Mouse (Mus musculus): ENCODE results near the gene Rsph3a. TPM values are rescaled to one million over a fixed set of nuclear protein-coding genes. Genes with fewer than 3 reads are reported as not detected.

Gene Rsph3a
- 11.8 TPM for total RNA-seq (2023)

GRCm38 (mm10) chr17:7945117-7946052, at the start of gene Rsph3a:
TSS of gene Rsph3a (plus strand) at chr17:7945614.

GRCm38 (mm10) chr17:7925413-7926160, 19.8 kb upstream of the Rsph3a start, which contains the start of gene Tagap:
TSS of gene Tagap (plus strand) at chr17:7926000.

Other genes starting within 250 kb of the Rsph3a start
- not detected for gene Fndc1, start 118.3 kb upstream of the Rsph3a start, total RNA-seq (2023)
- 586 TPM for gene Tagap, start 19.6 kb upstream of the Rsph3a start, total RNA-seq (2023)
- not detected for gene Gm49673, start 202.2 kb downstream of the Rsph3a start, total RNA-seq (2023)
- 42.7 TPM for gene Rnaset2a, start 202.5 kb downstream of the Rsph3a start, total RNA-seq (2023)
- gene Fgfr1op, start 219.9 kb downstream of the Rsph3a start, total RNA-seq (2023), result 37.1 TPM

Measured in CD8-positive naive resting alpha-beta T cell, adult 57 days (primary cell).